Mouse (Mus musculus): ENCODE measurements around the gene 4933402J07Rik. TPM values are rescaled to one million over a fixed set of nuclear protein-coding genes. Genes with fewer than 3 reads are reported as not detected.

The 4933402J07Rik gene
- not detected in 2 replicates for polyA plus RNA-seq (2015; fragmentation: Nextera tagmentation; extraction: Ambion mirVana)

DNA sequence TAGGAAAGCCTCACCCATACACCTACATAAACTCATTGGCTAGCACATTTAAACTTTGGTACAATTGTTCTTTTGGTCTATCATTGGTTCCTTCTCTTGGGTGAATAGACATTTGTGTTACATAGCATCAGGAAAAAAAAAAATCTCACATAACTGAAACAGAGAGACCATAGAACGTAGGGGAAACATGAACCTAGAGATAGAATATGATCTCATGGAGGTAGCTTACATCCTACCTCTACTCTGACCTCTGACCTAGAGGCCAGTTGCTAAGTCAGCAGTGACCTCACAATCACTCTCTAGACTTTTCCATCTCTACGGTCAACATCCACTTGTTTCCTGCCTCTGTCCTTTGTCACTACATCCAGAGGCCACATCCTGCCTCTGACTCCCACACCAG is at the start of gene 4933402J07Rik:
TSS of gene 4933402J07Rik (plus strand) at position 301 of the 400 bp plus-strand sequence.
- H3K27me3 ChIP-seq = no peaks in the 10 kb centered on the region
- H3K4me3 ChIP-seq (replicated peaks) = no peak within 1 kb of the TSS
- H3K9me3 ChIP-seq = no peaks in the 10 kb centered on the region
- WGBS = 81% methylated on average over 2 of the region's 2 CpGs
- H3K27ac ChIP-seq = no peak within 1 kb of the TSS
- H3K4me1 ChIP-seq (replicated peaks) = no peaks in the 10 kb centered on the region
- H3K9ac ChIP-seq (replicated peaks) = no peak within 1 kb of the TSS
- H3K36me3 ChIP-seq = no peaks in the 10 kb centered on the region
- H3K4me2 ChIP-seq (replicated peaks) = no peak within 1 kb of the TSS
- no peak for ATAC-seq

DNA sequence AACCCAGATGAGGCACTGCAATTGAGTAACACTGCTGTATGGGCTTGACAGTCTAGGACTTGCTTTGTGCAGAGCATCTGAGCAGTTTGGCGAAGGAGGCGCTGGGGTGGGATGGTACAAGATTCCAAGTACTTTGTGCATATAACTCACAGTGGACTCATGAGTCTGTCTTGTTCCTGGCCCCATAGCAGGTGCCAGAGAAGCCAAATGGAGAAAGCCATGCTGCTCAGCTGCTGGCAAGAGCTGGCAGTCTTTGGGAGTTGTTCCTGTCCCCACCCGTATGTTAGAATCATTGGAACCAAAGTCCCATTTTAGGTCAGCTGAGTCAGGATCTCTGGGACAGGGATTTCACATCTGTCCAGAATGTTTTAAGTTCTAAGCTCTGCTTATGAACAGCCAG is 46.5 kb upstream of the 4933402J07Rik start:
- WGBS = 98% methylated on average over 3 of the region's 3 CpGs
- no peaks in the 10 kb centered on the region for H3K36me3 ChIP-seq
- no peak overlapping the region for H3K4me3 ChIP-seq (replicated peaks)
- H3K4me1 ChIP-seq (replicated peaks) = 0 out of 2 replicates have a peak, but pooled peaks cover 8% of the 10 kb centered on the region
- H3K27me3 ChIP-seq = no peaks in the 10 kb centered on the region
- no peaks in the 10 kb centered on the region for H3K9me3 ChIP-seq
- H3K27ac ChIP-seq = no peak overlapping the region
- H3K4me2 ChIP-seq (replicated peaks) = no peak overlapping the region
- ATAC-seq = no peak
- H3K9ac ChIP-seq (replicated peaks) = no peak overlapping the region

DNA sequence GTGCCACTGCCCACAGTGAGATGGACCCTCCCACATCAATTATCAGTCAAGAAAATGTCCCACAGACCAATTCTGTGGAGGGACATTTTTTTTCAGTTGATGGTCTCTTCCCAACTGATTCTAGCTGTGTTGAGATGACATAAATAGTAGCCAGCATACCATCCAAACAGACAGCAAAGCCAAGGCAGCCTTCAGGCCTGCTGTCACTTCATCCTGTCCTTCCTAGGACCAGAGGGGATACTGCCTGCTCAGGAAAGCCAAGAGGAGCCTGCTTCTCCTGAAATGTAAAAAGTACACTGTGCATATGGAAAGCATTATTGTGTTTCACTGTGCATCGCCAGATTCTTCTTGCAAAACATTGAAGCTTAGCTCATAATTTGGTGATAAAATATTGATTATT is 38.6 kb upstream of the 4933402J07Rik start:
- H3K36me3 ChIP-seq = peaks cover 5% of the 10 kb centered on the region; the same call in 1 of the 2 replicates
- no peak overlapping the region for H3K4me3 ChIP-seq (replicated peaks)
- no peaks in the 10 kb centered on the region for H3K4me1 ChIP-seq (replicated peaks)
- no peak overlapping the region for H3K27ac ChIP-seq
- H3K4me2 ChIP-seq (replicated peaks) = no peak overlapping the region
- no peak for ATAC-seq
- 95% methylated on average over 1 of the region's 1 CpGs for WGBS
- no peaks in the 10 kb centered on the region for H3K9me3 ChIP-seq
- no peak overlapping the region for H3K9ac ChIP-seq (replicated peaks)
- H3K27me3 ChIP-seq = no peaks in the 10 kb centered on the region

DNA sequence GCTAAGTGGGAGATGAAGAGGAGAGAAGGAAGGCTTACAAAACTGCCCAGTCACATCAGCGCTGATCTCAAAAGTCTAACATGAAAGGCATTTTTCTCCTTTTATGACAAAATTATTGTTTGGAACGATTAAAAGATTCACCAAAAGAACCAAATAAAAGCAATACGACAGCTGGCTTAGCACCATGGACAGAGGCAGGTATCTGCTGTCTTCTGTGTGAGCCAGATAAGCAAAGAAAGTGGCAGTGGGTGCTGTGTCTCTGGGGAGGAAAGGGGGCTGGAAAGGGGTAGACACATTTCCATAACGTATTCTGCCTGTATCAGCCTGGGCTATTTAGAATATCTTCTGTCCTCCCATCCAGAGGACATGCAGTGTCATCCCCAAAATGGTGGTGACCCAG is 32.5 kb upstream of the 4933402J07Rik start:
- no peak overlapping the region for H3K9ac ChIP-seq (replicated peaks)
- H3K4me2 ChIP-seq (replicated peaks) = no peak overlapping the region
- H3K9me3 ChIP-seq = no peaks in the 10 kb centered on the region
- peaks cover 5% of the 10 kb centered on the region; the same call in 1 of the 2 replicates for H3K36me3 ChIP-seq
- ATAC-seq = no peak
- no peak overlapping the region for H3K4me3 ChIP-seq (replicated peaks)
- no peak overlapping the region for H3K27ac ChIP-seq
- H3K4me1 ChIP-seq (replicated peaks) = 0 out of 2 replicates have a peak, but pooled peaks cover 5% of the 10 kb centered on the region
- WGBS = 71% methylated on average over 4 of the region's 4 CpGs
- no peaks in the 10 kb centered on the region for H3K27me3 ChIP-seq

DNA sequence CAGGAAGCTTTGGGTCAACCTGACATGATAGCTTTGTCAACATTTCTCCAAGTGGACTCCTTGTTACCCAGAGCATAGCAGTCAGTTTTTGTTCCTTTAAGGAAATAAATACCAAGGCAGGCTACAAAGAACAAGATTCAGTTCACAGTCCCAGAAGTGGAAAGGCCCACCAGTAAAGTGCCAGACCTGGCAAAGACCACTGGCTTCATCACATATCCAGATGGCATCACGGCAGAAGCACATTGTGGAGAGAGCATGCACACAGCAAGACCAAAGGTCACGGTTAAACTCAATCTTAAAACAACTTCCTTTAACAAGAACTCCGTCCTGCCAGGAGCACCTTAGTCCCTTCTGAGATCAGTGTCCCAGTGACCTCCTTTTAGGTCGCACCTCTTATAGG is 30.2 kb upstream of the 4933402J07Rik start:
- Histone ChIP-seq H3K9ac (replicated peaks) (no peak overlapping the region), H3K9me3 (no peaks in the 10 kb centered on the region), H3K4me3 (replicated peaks) (no peak overlapping the region), H3K4me2 (replicated peaks) (no peak overlapping the region), H3K27ac (no peak overlapping the region), H3K36me3 (no peaks in the 10 kb centered on the region), H3K27me3 (0 out of 2 replicates have a peak, but pooled peaks cover 3% of the 10 kb centered on the region), H3K4me1 (replicated peaks) (peaks cover 9% of the 10 kb centered on the region; the same call in 1 of the 2 replicates)
- 92% methylated on average over 4 of the region's 4 CpGs for WGBS
- no peak for ATAC-seq

DNA sequence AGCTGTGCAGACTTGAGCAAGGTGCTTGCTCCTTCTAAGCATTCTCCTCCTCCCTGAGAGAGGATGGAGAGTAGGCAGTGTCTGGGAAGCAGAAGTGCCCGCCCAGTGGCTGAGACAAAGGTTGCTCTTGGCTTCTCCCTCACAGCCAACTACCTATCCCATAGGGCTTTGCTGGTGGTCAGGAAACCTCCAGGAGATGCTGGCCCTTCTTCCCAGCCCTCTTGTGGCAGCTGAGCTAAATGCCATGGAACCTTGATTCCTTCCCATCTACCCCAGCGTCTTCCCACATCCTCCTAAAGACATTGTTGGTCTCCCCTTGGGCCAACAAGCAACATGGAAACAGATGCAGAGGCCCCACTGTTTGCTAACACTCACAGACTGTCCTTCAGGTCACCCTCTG is 28.8 kb upstream of the 4933402J07Rik start:
- ATAC-seq = no peak
- H3K4me1 ChIP-seq (replicated peaks) = peaks cover 12% of the 10 kb centered on the region
- 0 out of 2 replicates have a peak, but pooled peaks cover 3% of the 10 kb centered on the region for H3K27me3 ChIP-seq
- H3K4me3 ChIP-seq (replicated peaks) = no peak overlapping the region
- H3K9ac ChIP-seq (replicated peaks) = no peak overlapping the region
- no peak overlapping the region for H3K4me2 ChIP-seq (replicated peaks)
- no peak overlapping the region for H3K27ac ChIP-seq
- 26% methylated on average over 2 of the region's 2 CpGs for WGBS
- no peaks in the 10 kb centered on the region for H3K36me3 ChIP-seq
- no peaks in the 10 kb centered on the region for H3K9me3 ChIP-seq

DNA sequence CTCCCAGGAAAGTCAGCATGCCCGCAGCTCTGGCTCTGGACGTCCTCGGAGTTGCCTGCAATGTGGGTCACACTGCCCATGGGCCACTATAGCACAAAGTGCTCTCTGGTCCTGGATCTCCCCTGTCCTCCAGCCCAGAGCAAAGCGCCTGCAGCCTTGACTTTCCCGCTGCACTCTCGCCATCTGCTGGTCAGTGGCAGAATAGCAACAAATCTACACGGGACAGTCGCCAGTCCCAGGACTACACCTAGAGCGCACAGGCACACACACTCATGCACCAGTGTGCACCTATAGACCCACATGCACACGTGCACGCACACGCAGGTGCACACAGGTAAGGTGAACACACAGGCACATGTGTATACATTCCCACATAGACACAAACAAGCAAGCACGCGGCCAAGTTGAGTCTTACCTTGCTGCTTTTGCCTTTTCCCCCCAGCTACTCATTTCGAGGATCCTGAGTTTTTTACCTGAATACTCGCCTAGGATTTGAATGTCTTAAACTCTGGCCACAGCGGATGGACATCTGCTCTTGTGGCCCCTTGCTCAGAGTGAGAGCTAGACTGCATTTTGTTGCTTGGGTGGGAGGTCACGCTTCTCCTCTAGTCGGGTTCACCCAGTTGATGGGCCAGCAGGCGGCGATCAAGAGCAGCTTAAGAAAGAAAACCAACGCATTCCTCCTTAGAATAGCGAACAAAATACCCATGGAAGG is 26.9 kb upstream of the 4933402J07Rik start:
- ATAC-seq = peak; percentile 79
- Histone ChIP-seq H3K4me1 (replicated peaks) (peaks cover 20% of the 10 kb centered on the region), H3K27ac (no peak overlapping the region), H3K4me2 (replicated peaks) (peak overlapping the region; percentile 39; the same call in 1 of the 2 replicates), H3K9ac (replicated peaks) (no peak overlapping the region), H3K27me3 (0 out of 2 replicates have a peak, but pooled peaks cover 8% of the 10 kb centered on the region), H3K9me3 (no peaks in the 10 kb centered on the region), H3K4me3 (replicated peaks) (no peak overlapping the region), H3K36me3 (no peaks in the 10 kb centered on the region)
- 8% methylated on average over 23 of the region's 23 CpGs for WGBS

DNA sequence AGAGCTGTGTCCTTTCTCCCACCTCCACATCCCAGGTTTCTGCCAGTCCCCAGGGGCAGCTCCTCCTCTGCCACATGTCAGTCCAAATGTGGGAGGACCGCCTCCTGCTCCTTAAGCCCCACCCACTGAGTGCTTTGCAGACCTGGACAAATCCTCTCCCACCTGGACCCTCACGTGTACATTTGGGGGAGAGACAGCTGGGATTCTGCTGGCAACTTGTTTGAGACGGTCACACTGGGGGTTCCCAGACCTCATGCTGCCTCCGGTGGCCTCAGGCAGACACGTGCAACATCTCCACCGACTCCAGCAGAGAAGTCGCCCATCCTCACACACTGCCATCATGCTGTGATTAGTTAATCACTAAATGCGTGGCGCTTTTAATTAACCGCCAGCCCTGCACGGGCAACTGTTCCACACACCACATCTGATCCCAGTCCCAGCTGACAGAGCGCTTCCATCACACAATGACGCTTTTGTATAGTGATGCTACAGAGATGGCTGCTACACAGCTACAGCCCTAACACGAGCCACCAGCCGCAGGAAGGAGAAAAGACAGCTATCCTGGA is 23.7 kb upstream of the 4933402J07Rik start:
- Histone ChIP-seq H3K4me1 (replicated peaks) (peaks cover 20% of the 10 kb centered on the region), H3K4me2 (replicated peaks) (peak overlapping the region; percentile 45), H3K9ac (replicated peaks) (no peak overlapping the region), H3K36me3 (no peaks in the 10 kb centered on the region), H3K27me3 (0 out of 2 replicates have a peak, but pooled peaks cover 8% of the 10 kb centered on the region), H3K9me3 (no peaks in the 10 kb centered on the region), H3K4me3 (replicated peaks) (no peak overlapping the region; the same call in 1 of the 2 replicates), H3K27ac (no peak overlapping the region)
- ATAC-seq = peak; percentile 80
- WGBS = 17% methylated on average over 15 of the region's 15 CpGs

DNA sequence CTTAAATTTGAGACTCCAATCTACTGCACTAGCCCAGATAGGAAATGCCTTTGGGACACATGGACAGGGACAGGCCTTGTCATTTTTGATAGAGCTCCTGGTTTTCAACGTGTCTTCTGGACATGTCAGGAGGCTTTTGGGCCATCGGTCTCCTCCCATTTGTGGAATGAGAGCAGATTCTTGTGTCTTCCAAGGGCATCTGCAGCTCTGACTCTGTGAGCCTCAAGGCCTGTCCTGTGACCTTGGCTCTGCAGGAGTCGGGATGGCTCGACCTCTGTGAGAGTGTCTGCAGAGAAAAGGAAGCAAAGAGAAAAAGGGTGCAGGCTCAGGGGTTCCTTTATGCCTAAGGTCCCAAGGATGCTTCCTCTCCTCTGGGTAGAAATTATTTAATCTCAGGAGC is 13.8 kb upstream of the 4933402J07Rik start:
- Histone ChIP-seq H3K4me1 (replicated peaks) (no peaks in the 10 kb centered on the region), H3K9me3 (no peaks in the 10 kb centered on the region), H3K4me3 (replicated peaks) (no peak overlapping the region), H3K9ac (replicated peaks) (no peak overlapping the region), H3K27me3 (no peaks in the 10 kb centered on the region), H3K36me3 (no peaks in the 10 kb centered on the region), H3K27ac (no peak overlapping the region), H3K4me2 (replicated peaks) (no peak overlapping the region)
- no peak for ATAC-seq
- WGBS = 80% methylated on average over 4 of the region's 4 CpGs

DNA sequence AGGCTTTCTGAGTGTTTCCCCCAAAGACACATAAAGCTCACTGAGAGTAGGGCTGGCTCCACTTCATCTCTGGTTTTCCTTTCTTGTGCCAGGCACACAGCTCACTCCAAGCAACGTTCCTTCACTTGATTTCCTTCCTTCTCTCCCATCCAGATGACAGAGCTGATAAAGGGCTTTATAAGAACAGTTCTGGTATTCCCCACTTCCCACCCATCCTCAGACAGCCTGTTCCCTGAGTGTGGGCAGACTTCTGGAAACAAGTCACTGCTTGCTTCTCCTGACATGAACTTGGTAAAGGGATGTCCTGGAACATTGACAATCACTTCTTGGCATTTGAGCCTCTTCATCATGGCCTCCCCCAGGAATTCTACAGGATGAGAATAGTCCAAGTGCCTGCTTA is 10.9 kb upstream of the 4933402J07Rik start:
- WGBS = 68% methylated on average over 1 of the region's 1 CpGs
- ATAC-seq = no peak
- Histone ChIP-seq H3K9me3 (no peaks in the 10 kb centered on the region), H3K4me1 (replicated peaks) (no peaks in the 10 kb centered on the region), H3K36me3 (no peaks in the 10 kb centered on the region), H3K9ac (replicated peaks) (no peak overlapping the region), H3K27me3 (no peaks in the 10 kb centered on the region), H3K4me3 (replicated peaks) (no peak overlapping the region), H3K4me2 (replicated peaks) (no peak overlapping the region), H3K27ac (no peak overlapping the region)

DNA sequence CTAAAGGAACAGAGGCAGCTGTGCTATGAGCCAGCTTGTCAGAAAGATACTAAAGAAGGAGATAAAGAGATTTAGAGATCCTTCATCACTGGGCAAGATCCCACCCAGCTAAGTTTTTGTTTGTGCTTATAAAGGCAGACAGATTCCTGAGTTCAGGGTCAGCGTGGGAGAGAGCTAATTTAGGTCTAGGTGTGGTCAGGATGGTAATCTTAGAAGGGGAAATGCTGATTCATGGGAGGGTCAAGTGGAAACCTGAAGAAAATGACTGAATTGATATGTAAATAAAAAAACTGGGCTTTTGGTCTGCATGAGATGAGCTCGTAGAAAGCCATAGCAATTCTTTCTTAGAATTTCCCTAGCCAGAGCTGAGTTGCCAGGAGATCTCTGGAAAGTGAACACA is 2.9 kb upstream of the 4933402J07Rik start:
- no peak overlapping the region for H3K9ac ChIP-seq (replicated peaks)
- H3K27ac ChIP-seq = no peak overlapping the region
- ATAC-seq = no peak
- no peak overlapping the region for H3K4me3 ChIP-seq (replicated peaks)
- 64% methylated on average over 2 of the region's 2 CpGs for WGBS
- no peak overlapping the region for H3K4me2 ChIP-seq (replicated peaks)
- H3K36me3 ChIP-seq = no peaks in the 10 kb centered on the region
- H3K27me3 ChIP-seq = no peaks in the 10 kb centered on the region
- no peaks in the 10 kb centered on the region for H3K4me1 ChIP-seq (replicated peaks)
- no peaks in the 10 kb centered on the region for H3K9me3 ChIP-seq

DNA sequence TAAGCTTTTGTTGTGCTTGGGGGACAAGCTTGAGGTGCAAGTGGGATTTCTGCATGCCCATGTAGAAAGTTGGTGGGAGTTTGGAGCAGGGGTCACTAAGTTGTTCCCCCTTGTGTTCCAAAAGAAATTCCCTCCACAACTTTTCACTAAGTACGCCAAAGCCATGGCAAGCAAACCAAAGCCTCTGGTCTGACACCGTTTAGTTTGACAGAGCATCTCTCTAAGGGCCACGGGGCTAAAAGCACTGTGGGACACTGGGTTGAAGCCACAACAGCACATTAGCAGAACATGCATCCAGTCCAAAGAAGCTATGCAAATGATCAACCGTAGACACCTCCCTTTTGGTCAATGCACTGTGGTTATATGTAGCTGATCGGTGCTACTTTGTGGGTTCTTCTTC is 5.5 kb downstream of the 4933402J07Rik start:
- Histone ChIP-seq H3K4me2 (replicated peaks) (no peak overlapping the region), H3K9me3 (no peaks in the 10 kb centered on the region), H3K27me3 (0 out of 2 replicates have a peak, but pooled peaks cover 3% of the 10 kb centered on the region), H3K27ac (no peak overlapping the region), H3K9ac (replicated peaks) (no peak overlapping the region), H3K4me1 (replicated peaks) (peaks cover 12% of the 10 kb centered on the region), H3K4me3 (replicated peaks) (no peak overlapping the region), H3K36me3 (no peaks in the 10 kb centered on the region)
- 86% methylated on average over 5 of the region's 5 CpGs for WGBS
- no peak for ATAC-seq

Data from midbrain, embryonic 13.5 days (tissue).